Mouse (Mus musculus): ENCODE data around the gene Tmem44. TPM values are rescaled to one million over a fixed set of nuclear protein-coding genes. Genes with fewer than 3 reads are reported as not detected.

The Tmem44 gene
- polyA plus RNA-seq, 1 experiment from 2014 or later, result 64.7 TPM

DNA sequence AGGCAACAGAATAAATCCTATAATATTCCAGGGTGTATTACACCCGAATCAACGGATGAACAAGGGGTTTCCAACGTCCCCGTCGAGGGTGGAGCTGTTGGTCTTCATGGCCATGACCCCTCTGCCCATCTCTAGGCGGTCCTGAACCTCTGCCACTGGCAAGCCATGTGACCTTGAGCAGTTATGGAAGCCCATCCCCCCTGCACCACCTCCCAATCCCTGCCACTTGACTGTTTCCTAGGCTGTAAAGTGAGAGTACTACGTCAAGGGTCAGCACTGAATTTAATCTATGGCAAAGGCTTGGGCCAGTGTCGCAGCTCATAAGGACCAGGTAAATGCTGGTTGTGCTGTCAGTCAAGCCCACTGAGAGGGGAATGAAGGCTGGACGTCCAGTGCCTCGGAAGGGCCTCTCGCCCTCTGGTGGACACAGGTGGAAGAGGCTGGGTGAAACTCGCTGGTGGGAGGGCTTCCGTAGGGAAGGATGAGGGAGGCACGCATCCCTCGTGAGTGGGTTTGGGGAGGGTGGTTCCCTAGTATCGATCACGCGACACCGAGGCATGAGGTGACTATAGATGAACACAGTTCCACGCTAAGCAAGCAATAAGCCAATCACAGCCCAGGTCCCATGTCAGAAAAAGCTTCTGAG is 18.8 kb downstream of the Tmem44 start:
- peaks cover 27% of the 10 kb centered on the region for H3K36me3 ChIP-seq
- WGBS, result 27% methylated on average over 20 of the region's 20 CpGs
- peaks cover 5% of the 10 kb centered on the region; the same call in 1 of the 2 replicates for H3K4me1 ChIP-seq
- no peak overlapping the region for H3K9ac ChIP-seq (replicated peaks)
- no peaks in the 10 kb centered on the region for H3K9me3 ChIP-seq (replicated peaks)
- no peak overlapping the region; the same call in 1 of the 2 replicates for H3K4me2 ChIP-seq
- ATAC-seq (ENCODE audit: low FRiP score), result peak; percentile 31; the same call in 1 of the 2 replicates
- no peaks in the 10 kb centered on the region for H3K27me3 ChIP-seq (replicated peaks)
- H3K27ac ChIP-seq (replicated peaks), result no peak overlapping the region
- H3K4me3 ChIP-seq (replicated peaks), result no peak overlapping the region

- WGBS, result 49% methylated on average over 4 of the region's 4 CpGs
- Histone ChIP-seq H3K4me1 (peaks cover 5% of the 10 kb centered on the region; the same call in 1 of the 2 replicates), H3K27me3 (replicated peaks) (no peaks in the 10 kb centered on the region), H3K9me3 (replicated peaks) (no peaks in the 10 kb centered on the region), H3K27ac (replicated peaks) (no peak overlapping the region), H3K4me3 (replicated peaks) (no peak overlapping the region), H3K36me3 (peaks cover 27% of the 10 kb centered on the region), H3K9ac (replicated peaks) (no peak overlapping the region), H3K4me2 (no peak overlapping the region)
- ATAC-seq (ENCODE audit: low FRiP score), result no peak
These were observed 19.8 kb downstream of the Tmem44 start for GRCm38 (mm10) chr16:30530815-30531214.

DNA sequence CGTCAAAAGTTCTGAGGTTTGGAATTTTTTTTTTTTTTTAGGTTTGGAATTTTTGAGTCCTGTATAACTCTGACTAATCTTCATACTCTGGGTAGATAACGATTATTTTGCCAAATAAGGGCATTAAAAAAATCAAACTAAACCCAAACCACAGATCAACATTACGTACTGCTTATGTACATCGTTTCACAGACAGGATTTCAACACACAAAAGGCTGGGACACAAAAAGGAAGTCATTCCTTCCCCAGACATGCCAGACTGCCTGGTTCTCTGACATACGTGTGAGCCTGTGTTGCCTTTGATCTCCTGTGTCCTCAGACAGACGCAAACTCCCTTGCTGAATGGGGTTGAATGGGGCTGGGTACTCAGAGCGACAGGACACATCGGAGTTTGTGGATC is 22.3 kb downstream of the Tmem44 start:
- WGBS, result 88% methylated on average over 8 of the region's 8 CpGs
- ATAC-seq (ENCODE audit: low FRiP score), result no peak
- Histone ChIP-seq H3K4me3 (replicated peaks) (no peak overlapping the region), H3K4me2 (no peak overlapping the region), H3K36me3 (peaks cover 37% of the 10 kb centered on the region), H3K4me1 (peaks cover 5% of the 10 kb centered on the region; the same call in 1 of the 2 replicates), H3K9ac (replicated peaks) (no peak overlapping the region), H3K9me3 (replicated peaks) (no peaks in the 10 kb centered on the region), H3K27me3 (replicated peaks) (no peaks in the 10 kb centered on the region), H3K27ac (replicated peaks) (no peak overlapping the region)

DNA sequence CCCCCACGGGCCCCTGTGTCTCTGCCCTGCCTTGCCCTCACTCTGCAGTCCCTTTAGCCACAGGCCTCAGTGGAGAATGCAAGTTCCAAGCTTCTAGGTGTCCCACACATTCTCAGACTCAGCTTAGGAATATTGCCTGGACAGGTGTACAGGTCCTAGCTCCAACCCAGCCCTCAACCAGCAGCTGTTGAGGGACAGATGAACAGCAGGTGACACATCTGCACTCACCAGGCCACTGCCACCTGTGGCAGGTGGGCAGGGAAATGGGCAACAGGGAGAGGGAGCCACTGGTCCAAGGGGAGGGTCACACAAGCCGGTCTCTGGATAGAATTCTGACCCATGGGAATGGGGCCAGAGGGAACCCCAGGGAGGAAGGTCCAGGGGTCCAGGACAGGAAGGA is 22.8 kb downstream of the Tmem44 start:
- Histone ChIP-seq H3K4me2 (no peak overlapping the region), H3K27ac (replicated peaks) (no peak overlapping the region), H3K36me3 (peaks cover 42% of the 10 kb centered on the region), H3K9me3 (replicated peaks) (no peaks in the 10 kb centered on the region), H3K4me3 (replicated peaks) (no peak overlapping the region), H3K27me3 (replicated peaks) (no peaks in the 10 kb centered on the region), H3K9ac (replicated peaks) (no peak overlapping the region), H3K4me1 (peaks cover 5% of the 10 kb centered on the region; the same call in 1 of the 2 replicates)
- no peak for ATAC-seq (ENCODE audit: low FRiP score)
- WGBS, result 83% methylated on average over 2 of the region's 2 CpGs

DNA sequence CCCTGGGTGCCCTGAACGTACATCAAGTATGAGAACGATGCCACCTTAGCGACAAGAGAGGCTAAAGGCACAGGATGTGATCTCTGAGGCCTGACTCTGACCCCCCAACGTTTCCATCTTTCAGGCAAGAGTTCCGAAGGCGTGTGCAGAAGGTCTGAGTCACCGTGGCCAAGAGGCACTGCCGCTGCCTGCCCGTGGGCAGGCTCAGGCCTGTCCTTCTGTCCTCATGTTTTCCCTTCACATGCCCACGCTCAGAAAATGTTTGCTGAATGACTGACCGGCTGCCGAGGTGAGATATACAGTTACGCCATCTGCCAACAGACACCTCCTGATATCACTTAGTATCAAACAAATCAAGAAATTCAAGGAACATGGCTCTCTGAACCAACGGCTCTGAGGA is 24.9 kb downstream of the Tmem44 start:
- no peaks in the 10 kb centered on the region for H3K4me1 ChIP-seq
- no peak for ATAC-seq (ENCODE audit: low FRiP score)

GRCm38 (mm10) chr16:30524481-30524880 is 26.2 kb downstream of the Tmem44 start:
- H3K9ac ChIP-seq (replicated peaks), result no peak overlapping the region
- no peaks in the 10 kb centered on the region for H3K27me3 ChIP-seq (replicated peaks)
- ATAC-seq (ENCODE audit: low FRiP score), result no peak
- no peaks in the 10 kb centered on the region for H3K9me3 ChIP-seq (replicated peaks)
- H3K4me3 ChIP-seq (replicated peaks), result no peak overlapping the region
- H3K4me2 ChIP-seq, result no peak overlapping the region
- no peaks in the 10 kb centered on the region for H3K4me1 ChIP-seq
- peaks cover 44% of the 10 kb centered on the region for H3K36me3 ChIP-seq
- H3K27ac ChIP-seq (replicated peaks), result no peak overlapping the region
- 90% methylated on average over 6 of the region's 6 CpGs for WGBS

More for the DNA sequence above, 24.9 kb downstream of the Tmem44 start:
- Histone ChIP-seq H3K4me2 (no peak overlapping the region), H3K27me3 (replicated peaks) (no peaks in the 10 kb centered on the region), H3K36me3 (peaks cover 48% of the 10 kb centered on the region), H3K9ac (replicated peaks) (no peak overlapping the region), H3K27ac (replicated peaks) (no peak overlapping the region), H3K4me3 (replicated peaks) (no peak overlapping the region), H3K9me3 (replicated peaks) (no peaks in the 10 kb centered on the region)
- 94% methylated on average over 14 of the region's 14 CpGs for WGBS

DNA sequence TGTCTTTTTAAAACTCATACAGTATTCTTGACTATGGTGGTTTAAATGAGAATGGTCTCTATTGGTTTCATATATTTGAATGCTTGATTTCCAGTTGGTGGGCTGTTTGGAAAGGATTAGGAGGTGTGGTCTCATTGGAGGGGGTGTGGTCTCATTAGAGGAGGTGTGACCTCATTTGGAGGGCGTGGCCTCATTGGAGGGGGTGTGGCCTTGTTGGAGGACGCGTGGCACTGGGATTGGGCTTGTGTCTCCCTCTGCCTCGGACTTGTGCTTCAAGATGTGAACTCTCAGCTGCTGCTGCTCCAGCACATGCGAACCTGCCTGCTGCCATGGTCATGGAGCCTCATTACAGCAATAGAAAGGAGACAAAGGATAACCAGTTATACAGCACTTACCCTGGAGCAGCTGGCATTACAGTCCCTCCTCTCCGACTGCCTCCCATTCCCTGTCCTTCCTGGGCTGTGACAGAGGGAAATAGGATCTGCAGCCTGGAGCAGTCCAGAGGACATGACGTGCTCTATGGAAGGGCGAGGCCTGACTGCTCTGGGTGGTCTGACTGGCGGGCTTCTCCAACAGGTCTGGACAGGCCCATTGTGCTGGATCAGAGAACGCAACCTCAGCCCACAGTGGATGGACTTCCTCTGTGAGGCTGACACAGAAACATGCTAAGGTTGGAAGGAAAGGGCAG is 28.2 kb downstream of the Tmem44 start:
- peaks cover 32% of the 10 kb centered on the region for H3K36me3 ChIP-seq
- H3K9me3 ChIP-seq (replicated peaks), result no peaks in the 10 kb centered on the region
- no peak overlapping the region for H3K27ac ChIP-seq (replicated peaks)
- no peak overlapping the region for H3K9ac ChIP-seq (replicated peaks)
- no peaks in the 10 kb centered on the region for H3K4me1 ChIP-seq
- WGBS, result 62% methylated on average over 10 of the region's 10 CpGs
- H3K27me3 ChIP-seq (replicated peaks), result no peaks in the 10 kb centered on the region
- H3K4me3 ChIP-seq (replicated peaks), result no peak overlapping the region
- H3K4me2 ChIP-seq, result no peak overlapping the region
- no peak for ATAC-seq (ENCODE audit: low FRiP score)

DNA sequence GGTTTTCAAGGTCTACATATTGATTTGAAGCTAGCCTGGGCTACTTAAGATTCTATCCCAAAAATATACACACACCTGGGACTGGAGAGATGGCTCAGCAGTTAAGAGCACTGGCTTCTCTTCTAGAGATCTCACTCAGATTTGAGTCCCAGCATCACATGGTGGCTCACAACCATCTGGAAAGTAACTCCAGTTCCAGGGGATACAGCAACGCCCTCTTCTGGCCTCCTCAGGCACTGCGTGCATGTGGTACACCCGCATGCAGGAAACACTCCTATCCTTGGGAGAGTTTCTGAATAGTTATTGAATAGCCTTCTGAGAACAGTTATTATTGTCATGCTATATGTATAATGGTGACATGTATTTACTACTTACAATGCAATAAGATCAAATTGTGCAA is 29.5 kb downstream of the Tmem44 start:
- H3K4me2 ChIP-seq, result no peak overlapping the region
- H3K9me3 ChIP-seq (replicated peaks), result no peaks in the 10 kb centered on the region
- WGBS, result 53% methylated on average over 3 of the region's 3 CpGs
- H3K27ac ChIP-seq (replicated peaks), result no peak overlapping the region
- H3K36me3 ChIP-seq, result peaks cover 37% of the 10 kb centered on the region
- H3K4me3 ChIP-seq (replicated peaks), result no peak overlapping the region
- ATAC-seq (ENCODE audit: low FRiP score), result no peak
- no peaks in the 10 kb centered on the region for H3K4me1 ChIP-seq
- H3K9ac ChIP-seq (replicated peaks), result no peak overlapping the region
- no peaks in the 10 kb centered on the region for H3K27me3 ChIP-seq (replicated peaks)

- no peak overlapping the region for H3K9ac ChIP-seq (replicated peaks)
- WGBS, result 29% methylated on average over 9 of the region's 9 CpGs
- H3K4me2 ChIP-seq, result peak overlapping the region; percentile 29
- H3K27me3 ChIP-seq (replicated peaks), result no peaks in the 10 kb centered on the region
- peaks cover 44% of the 10 kb centered on the region for H3K36me3 ChIP-seq
- H3K27ac ChIP-seq (replicated peaks), result no peak overlapping the region
- H3K9me3 ChIP-seq (replicated peaks), result no peaks in the 10 kb centered on the region
- no peaks in the 10 kb centered on the region for H3K4me1 ChIP-seq
- H3K4me3 ChIP-seq (replicated peaks), result peak overlapping the region; percentile 12; the same call in 1 of the 2 replicates
- no peak for ATAC-seq (ENCODE audit: low FRiP score)
These were observed 30.2 kb downstream of the Tmem44 start for GRCm38 (mm10) chr16:30520361-30520823.

- Histone ChIP-seq H3K27ac (replicated peaks) (no peak overlapping the region), H3K4me2 (no peak overlapping the region), H3K4me3 (replicated peaks) (no peak overlapping the region), H3K9me3 (replicated peaks) (no peaks in the 10 kb centered on the region), H3K27me3 (replicated peaks) (no peaks in the 10 kb centered on the region), H3K9ac (replicated peaks) (no peak overlapping the region), H3K4me1 (peaks cover 5% of the 10 kb centered on the region; the same call in 1 of the 2 replicates), H3K36me3 (peaks cover 42% of the 10 kb centered on the region)
- 84% methylated on average over 9 of the region's 9 CpGs for WGBS
- no peak for ATAC-seq (ENCODE audit: low FRiP score)
These were observed 32.0 kb downstream of the Tmem44 start for GRCm38 (mm10) chr16:30518635-30519034.

- Histone ChIP-seq H3K9ac (replicated peaks) (no peak overlapping the region), H3K4me1 (peaks cover 9% of the 10 kb centered on the region), H3K4me3 (replicated peaks) (no peak overlapping the region), H3K4me2 (no peak overlapping the region), H3K27me3 (replicated peaks) (no peaks in the 10 kb centered on the region), H3K36me3 (peaks cover 33% of the 10 kb centered on the region), H3K27ac (replicated peaks) (no peak overlapping the region), H3K9me3 (replicated peaks) (no peaks in the 10 kb centered on the region)
- no peak for ATAC-seq (ENCODE audit: low FRiP score)
- 70% methylated on average over 11 of the region's 11 CpGs for WGBS
These were observed 32.9 kb downstream of the Tmem44 start for GRCm38 (mm10) chr16:30517666-30518283.

DNA sequence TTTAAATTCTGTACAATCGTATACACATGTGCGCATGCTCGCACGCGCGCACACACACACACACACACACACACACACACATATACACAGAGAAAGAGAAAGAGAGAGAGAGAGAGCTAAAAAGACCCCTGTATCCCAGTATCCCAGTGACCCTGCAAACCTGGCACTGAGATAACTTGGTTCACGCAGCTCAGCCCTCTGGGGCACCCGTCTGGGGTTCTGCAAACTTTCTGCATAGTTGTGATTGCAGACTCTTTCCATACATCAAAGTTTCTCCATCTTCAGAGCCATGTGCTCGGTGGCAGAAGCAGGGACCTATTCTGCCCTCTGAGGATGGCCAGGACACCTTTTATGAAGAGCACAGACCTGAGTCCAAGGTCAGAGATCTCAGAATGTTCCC is 33.6 kb downstream of the Tmem44 start:
- 93% methylated on average over 9 of the region's 9 CpGs for WGBS
- no peak overlapping the region for H3K4me2 ChIP-seq
- peaks cover 16% of the 10 kb centered on the region for H3K4me1 ChIP-seq
- H3K36me3 ChIP-seq, result peaks cover 28% of the 10 kb centered on the region
- H3K9me3 ChIP-seq (replicated peaks), result no peaks in the 10 kb centered on the region
- no peak overlapping the region for H3K27ac ChIP-seq (replicated peaks)
- H3K27me3 ChIP-seq (replicated peaks), result no peaks in the 10 kb centered on the region
- no peak overlapping the region for H3K9ac ChIP-seq (replicated peaks)
- H3K4me3 ChIP-seq (replicated peaks), result no peak overlapping the region
- no peak for ATAC-seq (ENCODE audit: low FRiP score)

Data from neural tube, embryonic 15.5 days (tissue).